8 mouse cellular contexts compared by ENCODE assay signal in genomic region chr4:103213859-103214497, GRCm38 (mm10). TPM values are rescaled to one million over a fixed set of nuclear protein-coding genes. Genes with fewer than 3 reads are reported as not detected.
DNase-seq lines count a peak whose midpoint lies in the region; ATAC-seq and TF ChIP-seq lines count a peak whose summit lies in the region.

No protein-coding gene starts in this region.

- no peak overlapping the region for H3K27ac ChIP-seq in ES-Bruce4 (ENCODE audit: insufficient read depth, low read length)
- H3K27ac ChIP-seq in hindbrain, embryonic 14.5 days, result peak overlapping the region; percentile 99
- peak overlapping the region; percentile 98 for H3K27ac ChIP-seq in liver, postnatal 0 days (ENCODE audit: low read depth)

- H3K9ac ChIP-seq in ES-Bruce4 (ENCODE audit: low read depth, poor library complexity, severe bottlenecking), result peak overlapping the region; percentile 97
- H3K9ac ChIP-seq in hindbrain, embryonic 14.5 days, result peak overlapping the region; percentile 99
- H3K9ac ChIP-seq in liver, postnatal 0 days (replicated peaks), result peak overlapping the region; percentile 98

- peak; percentile 17 for DNase-seq in layer of hippocampus, adult 11-12 months (ENCODE audit: low spot score)
- DNase-seq in layer of hippocampus, adult 9-11 months, result no peak
- peak; percentile 37 for DNase-seq in embryo, embryonic 11 days
- no peak for DNase-seq in hindbrain, embryonic 14.5 days (ENCODE audit: low spot score)
- no peak for DNase-seq in liver, postnatal 0 days
- DNase-seq in testis, postnatal 14 days (ENCODE audit: low spot score), result peak; percentile 16
- no peak for DNase-seq in spleen, adult 12 weeks (ENCODE audit: low spot score)

- no peaks in the 10 kb centered on the region for H3K4me1 ChIP-seq in ES-Bruce4 (ENCODE audit: control insufficient read depth, insufficient read depth, low read length)
- peaks cover 18% of the 10 kb centered on the region for H3K4me1 ChIP-seq in hindbrain, embryonic 14.5 days (replicated peaks; ENCODE audit: control insufficient read depth, insufficient read depth, low read length)
- peaks cover 13% of the 10 kb centered on the region for H3K4me1 ChIP-seq in liver, postnatal 0 days (ENCODE audit: insufficient read depth)

- no peak for TF ChIP-seq EP300 in ES-Bruce4 (IDR thresholded peaks at IDR 0.05; ENCODE audit: insufficient read depth, low read depth, low read length)
- no peak for TF ChIP-seq EP300 in liver, postnatal 0 days (IDR thresholded peaks at IDR 0.05; ENCODE audit: low read depth)

- ATAC-seq in hindbrain, embryonic 14.5 days (ENCODE audit: low FRiP score), result no peak
- ATAC-seq in liver, postnatal 0 days, result no peak

- TF ChIP-seq CTCF in ES-Bruce4 (IDR thresholded peaks at IDR 0.05; ENCODE audit: low read depth, low read length), result no peak
- TF ChIP-seq CTCF in liver, postnatal 0 days (IDR thresholded peaks at IDR 0.05; ENCODE audit: low read depth), result no peak

- H3K9me3 ChIP-seq in ES-Bruce4 (replicated peaks; ENCODE audit: control insufficient read depth, insufficient read depth, low read length, poor library complexity, severe bottlenecking), result no peaks in the 10 kb centered on the region
- no peaks in the 10 kb centered on the region for H3K9me3 ChIP-seq in hindbrain, embryonic 14.5 days (ENCODE audit: control insufficient read depth, low read length)
- H3K9me3 ChIP-seq in liver, postnatal 0 days (ENCODE audit: low read length), result no peaks in the 10 kb centered on the region

- peaks cover 6% of the 10 kb centered on the region for H3K36me3 ChIP-seq in ES-Bruce4 (ENCODE audit: control insufficient read depth, insufficient read depth, low read length, poor library complexity, severe bottlenecking)
- peaks cover 17% of the 10 kb centered on the region for H3K36me3 ChIP-seq in hindbrain, embryonic 14.5 days (replicated peaks; ENCODE audit: control insufficient read depth, insufficient read depth)
- H3K36me3 ChIP-seq in liver, postnatal 0 days (replicated peaks; ENCODE audit: insufficient read depth, low read length), result peaks cover 12% of the 10 kb centered on the region

- H3K27me3 ChIP-seq in ES-Bruce4 (ENCODE audit: control insufficient read depth, insufficient read depth, low read length, poor library complexity, severe bottlenecking), result no peaks in the 10 kb centered on the region
- H3K27me3 ChIP-seq in hindbrain, embryonic 14.5 days (ENCODE audit: control insufficient read depth, insufficient read depth, low read length), result no peaks in the 10 kb centered on the region
- H3K27me3 ChIP-seq in liver, postnatal 0 days (ENCODE audit: insufficient read depth, low read length), result no peaks in the 10 kb centered on the region

- no peak for TF ChIP-seq POLR2A in ES-Bruce4 (IDR thresholded peaks at IDR 0.05; ENCODE audit: insufficient read depth, low read length)

- peak overlapping the region; percentile 80 for H3K4me2 ChIP-seq in hindbrain, embryonic 14.5 days (replicated peaks)
- H3K4me2 ChIP-seq in liver, postnatal 0 days (ENCODE audit: low read depth, low read length), result peak overlapping the region; percentile 87

- WGBS in hindbrain, embryonic 14.5 days, result 4% methylated on average over 30 of the region's 30 CpGs
- 7% methylated on average over 30 of the region's 30 CpGs for WGBS in liver, postnatal 0 days (ENCODE audit: insufficient replicate concordance)

- H3K4me3 ChIP-seq in ES-Bruce4 (ENCODE audit: low read depth, low read length), result peak overlapping the region; percentile 87
- peak overlapping the region; percentile 97 for H3K4me3 ChIP-seq in hindbrain, embryonic 14.5 days (replicated peaks; ENCODE audit: low read length)
- peak overlapping the region; percentile 97 for H3K4me3 ChIP-seq in liver, postnatal 0 days (ENCODE audit: low read depth, low read length)

RNA-seq across cellular contexts. Expression of gene Slc35d1, which starts 1.0 kb away (rescaled TPM):
- polyA plus RNA-seq in ES-Bruce4 (2011; ENCODE audit: insufficient read depth, insufficient read length, low read depth, missing spikeins), result 14.1 and 15.0 TPM in 2 replicates
- polyA plus RNA-seq in hindbrain, embryonic 14.5 days (2014; fragmentation: Nextera tagmentation; extraction: Ambion mirVana), result 6.4 TPM in 2 replicates
- polyA plus RNA-seq in liver, postnatal 0 days (2015; fragmentation: Nextera tagmentation; extraction: Ambion mirVana), result 10.0 and 10.5 TPM in 2 replicates

Comparison
In these comparisons a context has a peak if more than half of its experiments do, and no peak if none do; other contexts are left out.
1. DNase-seq: peak in layer of hippocampus, adult 11-12 months (single experiment), embryo, embryonic 11 days (single experiment) and testis, postnatal 14 days (single experiment); none in layer of hippocampus, adult 9-11 months (single experiment), hindbrain, embryonic 14.5 days (single experiment), liver, postnatal 0 days (single experiment) and spleen, adult 12 weeks (single experiment).
2. Peak in every context shown above with its lines, with median percentiles within 50 percentile points of each other: H3K4me3 ChIP-seq and H3K9ac ChIP-seq.